Mouse (Mus musculus) adrenal gland, postnatal 14 days (tissue): ENCODE data around the gene Ssx2ip. TPM values are rescaled to one million over a fixed set of nuclear protein-coding genes. Genes with fewer than 3 reads are reported as not detected.
"Not testable (repeated sequence)": the region's sequence is repeated elsewhere in the genome, so short reads cannot be mapped to it uniquely, and the experiment has no call there.

ENCODE experiments used
- DNase-seq: peaks from one replicate; pipeline ENCODE4 v3.0.0; 2021; ENCODE audit warnings: mixed read lengths
- total RNA-seq: library from RNA; stranded (reverse); gene quantifications from 2 replicates; pipeline ENCODE4 v1.2.3, GENCODE M21; 2021

Ssx2ip gene
- total RNA-seq, 1 experiment from 2014 or later, result 10.5 TPM

- peak; percentile 14 for DNase-seq
These were observed 672 bp upstream of the Ssx2ip start for GRCm38 (mm10) chr3:146403770-146404169.

- no peak for DNase-seq
These were observed 968 bp downstream of the Ssx2ip start for GRCm38 (mm10) chr3:146405213-146406006.

GRCm38 (mm10) chr3:146406007-146406341 is 1.5 kb downstream of the Ssx2ip start:
- DNase-seq, result no peak

- DNase-seq, result no peak
These were observed 2.8 kb downstream of the Ssx2ip start for GRCm38 (mm10) chr3:146407086-146407721.

GRCm38 (mm10) chr3:146410114-146410513 is 5.7 kb downstream of the Ssx2ip start:
- no peak for DNase-seq

GRCm38 (mm10) chr3:146412008-146412407 is 7.6 kb downstream of the Ssx2ip start:
- no peak for DNase-seq

- DNase-seq, result no peak
These were observed 8.0 kb downstream of the Ssx2ip start for GRCm38 (mm10) chr3:146412480-146412879.

GRCm38 (mm10) chr3:146413016-146413415 is 8.6 kb downstream of the Ssx2ip start:
- DNase-seq, result no peak

GRCm38 (mm10) chr3:146413992-146414391 is 9.6 kb downstream of the Ssx2ip start:
- DNase-seq, result no peak

- DNase-seq, result no peak
These were observed 10.1 kb downstream of the Ssx2ip start for GRCm38 (mm10) chr3:146414555-146414954.

- DNase-seq, result no peak
These were observed 13.4 kb downstream of the Ssx2ip start for GRCm38 (mm10) chr3:146417873-146418272.

- DNase-seq, result no peak
These were observed 14.5 kb downstream of the Ssx2ip start for GRCm38 (mm10) chr3:146418901-146419300.

GRCm38 (mm10) chr3:146419534-146419933 is 15.1 kb downstream of the Ssx2ip start:
- DNase-seq, result no peak

- no peak for DNase-seq
These were observed 15.6 kb downstream of the Ssx2ip start for GRCm38 (mm10) chr3:146419992-146420537.

GRCm38 (mm10) chr3:146421787-146422186 is 17.3 kb downstream of the Ssx2ip start:
- DNase-seq, result no peak

GRCm38 (mm10) chr3:146423710-146424109 is 19.3 kb downstream of the Ssx2ip start:
- no peak for DNase-seq

- DNase-seq, result no peak
These were observed 20.0 kb downstream of the Ssx2ip start for GRCm38 (mm10) chr3:146424306-146424900.

GRCm38 (mm10) chr3:146425902-146426301 is 21.5 kb downstream of the Ssx2ip start:
- no peak for DNase-seq

- no peak for DNase-seq
These were observed 22.0 kb downstream of the Ssx2ip start for GRCm38 (mm10) chr3:146426489-146426888.

GRCm38 (mm10) chr3:146433063-146433462 is 28.6 kb downstream of the Ssx2ip start:
- not testable (repeated sequence) for DNase-seq

GRCm38 (mm10) chr3:146433681-146434350 is 29.4 kb downstream of the Ssx2ip start:
- DNase-seq, result no peak

GRCm38 (mm10) chr3:146434686-146435085 is 30.2 kb downstream of the Ssx2ip start:
- no peak for DNase-seq

GRCm38 (mm10) chr3:146435533-146435932 is 31.1 kb downstream of the Ssx2ip start:
- no peak for DNase-seq
